Mouse (Mus musculus): ENCODE data around the gene 2310022A10Rik. TPM values are rescaled to one million over a fixed set of nuclear protein-coding genes. Genes with fewer than 3 reads are reported as not detected.

2310022A10Rik gene
- total and polyA plus RNA-seq, 3 experiments: 7.2 to 30.7 (median 7.8) TPM

- H3K4me1 ChIP-seq (ENCODE audit: control insufficient read depth in 1 of 2, insufficient read depth in 2 of 2): peaks cover 2 to 8% of the 10 kb centered on the region in 2 experiments; a peak in 1 of 4 replicates
- in situ Hi-C loops (cut with MboI; ENCODE audit: low pct_ligation_motif_present, low pct_unique_long_range_greater_than_20kb, low sequenced_read_pairs) (no loop called here), dilution Hi-C loops (cut with MboI; ENCODE audit: extremely low pct_ligation_motif_present, extremely low pct_unique_long_range_greater_than_20kb, low sequenced_read_pairs) (no loop called here)
- no peaks in the 10 kb centered on the region for H3K27me3 ChIP-seq (replicated peaks)
- peaks cover 13 to 46% of the 10 kb centered on the region in 2 experiments for H3K36me3 ChIP-seq (replicated peaks in 1 of 2; ENCODE audit: control insufficient read depth in 1 of 2, insufficient read depth in 1 of 2, low read length in 1 of 2)
- no peak overlapping the region for H3K27ac ChIP-seq (ENCODE audit: insufficient read depth, low read depth)
- H3K4me3 ChIP-seq (replicated peaks in 1 of 3; ENCODE audit: low read depth in 2 of 3, low read length in 2 of 3, poor library complexity in 1 of 3): no peak overlapping the region
- no peaks in the 10 kb centered on the region for H3K9me3 ChIP-seq (replicated peaks; ENCODE audit: low read length)
- no peak for DNase-seq (ENCODE audit: extremely low read depth)
- H3K4me2 ChIP-seq (ENCODE audit: insufficient read depth, low read depth, poor library complexity, severe bottlenecking): no peak overlapping the region
- H3K9ac ChIP-seq (ENCODE audit: insufficient read depth, low read depth): no peak overlapping the region
- no peaks in the 10 kb centered on the region for H3K79me2 ChIP-seq (replicated peaks; ENCODE audit: control insufficient read depth, extremely low read depth, insufficient read depth, poor library complexity, severe bottlenecking)
- TF ChIP-seq GABPA (IDR thresholded peaks at IDR 0.05; ENCODE audit: insufficient replicate concordance, low read depth, low read length): no peak
- no peak for TF ChIP-seq BHLHE40 (IDR thresholded peaks at IDR 0.05; ENCODE audit: low read depth, low read length)
- no peak for TF ChIP-seq UBTF (IDR thresholded peaks at IDR 0.05; ENCODE audit: low read depth, low read length)
- no peak for TF ChIP-seq SIN3A (IDR thresholded peaks at IDR 0.05; ENCODE audit: low read length)
- TF ChIP-seq MAX (IDR thresholded peaks at IDR 0.05; ENCODE audit: low read length): no peak
These were observed 15.0 kb upstream of the 2310022A10Rik start for GRCm38 (mm10) chr7:27537998-27538397.

GRCm38 (mm10) chr7:27538797-27539196, 14.2 kb upstream of the 2310022A10Rik start:
- Histone ChIP-seq H3K4me3 (replicated peaks in 1 of 3; ENCODE audit: low read depth in 2 of 3, low read length in 2 of 3, poor library complexity in 1 of 3) (no peak overlapping the region), H3K27me3 (replicated peaks) (no peaks in the 10 kb centered on the region), H3K4me2 (ENCODE audit: insufficient read depth, low read depth, poor library complexity, severe bottlenecking) (no peak overlapping the region), H3K79me2 (replicated peaks; ENCODE audit: control insufficient read depth, extremely low read depth, insufficient read depth, poor library complexity, severe bottlenecking) (no peaks in the 10 kb centered on the region), H3K27ac (ENCODE audit: insufficient read depth, low read depth) (no peak overlapping the region), H3K9me3 (replicated peaks; ENCODE audit: low read length) (no peaks in the 10 kb centered on the region), H3K36me3 (replicated peaks in 1 of 2; ENCODE audit: control insufficient read depth in 1 of 2, insufficient read depth in 1 of 2, low read length in 1 of 2) (peaks cover 10 to 42% of the 10 kb centered on the region in 2 experiments), H3K4me1 (ENCODE audit: control insufficient read depth in 1 of 2, insufficient read depth in 2 of 2) (peaks cover 2 to 8% of the 10 kb centered on the region in 2 experiments; a peak in 1 of 4 replicates), H3K9ac (ENCODE audit: insufficient read depth, low read depth) (no peak overlapping the region)
- in situ Hi-C loops (cut with MboI; ENCODE audit: low pct_ligation_motif_present, low pct_unique_long_range_greater_than_20kb, low sequenced_read_pairs) (no loop called here), dilution Hi-C loops (cut with MboI; ENCODE audit: extremely low pct_ligation_motif_present, extremely low pct_unique_long_range_greater_than_20kb, low sequenced_read_pairs) (no loop called here)
- no peak for TF ChIP-seq NELFE (IDR thresholded peaks at IDR 0.05; ENCODE audit: low read depth, low read length)
- TF ChIP-seq ZKSCAN1 (IDR thresholded peaks at IDR 0.05; ENCODE audit: borderline replicate concordance, low read depth, low read length): no peak
- no peak for TF ChIP-seq CHD2 (IDR thresholded peaks at IDR 0.05; ENCODE audit: low read length)
- TF ChIP-seq ETS1 (conservative IDR thresholded peaks at IDR 0.05; ENCODE audit: low read depth, low read length): no peak
- TF ChIP-seq JUND (conservative IDR thresholded peaks at IDR 0.05; ENCODE audit: low read depth, low read length): no peak
- TF ChIP-seq ZMIZ1 (IDR thresholded peaks at IDR 0.05; ENCODE audit: low read depth, low read length): no peak
- no peak for TF ChIP-seq POLR2A (IDR thresholded peaks at IDR 0.05; ENCODE audit: low read depth, low read length)
- no peak for TF ChIP-seq JUN (IDR thresholded peaks at IDR 0.05; ENCODE audit: insufficient read depth, low read depth, low read length)
- no peak for TF ChIP-seq NRF1 (IDR thresholded peaks at IDR 0.05; ENCODE audit: low read depth, low read length)
- no peak for DNase-seq (ENCODE audit: extremely low read depth)

DNA sequence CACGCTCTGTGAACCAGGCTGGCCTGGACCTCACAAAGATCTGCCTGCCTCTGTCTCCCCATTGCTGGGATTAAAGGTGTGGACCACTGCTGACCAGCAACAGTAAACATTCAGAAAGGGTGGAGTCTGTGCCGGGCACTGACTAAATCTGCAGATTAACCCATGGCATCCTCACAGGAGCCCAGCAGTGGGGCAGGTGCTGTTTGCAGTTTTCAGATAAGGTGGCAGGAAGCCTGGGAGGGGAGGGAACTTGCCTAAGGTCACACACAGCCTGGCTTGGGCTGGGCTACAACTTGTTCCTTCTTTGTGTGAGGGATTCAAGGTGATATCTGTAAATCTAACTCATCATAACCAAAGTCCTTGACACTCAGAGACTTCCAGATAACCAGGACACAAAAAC, 12.5 kb upstream of the 2310022A10Rik start:
- Histone ChIP-seq H3K4me3 (replicated peaks in 1 of 3; ENCODE audit: low read depth in 2 of 3, low read length in 2 of 3, poor library complexity in 1 of 3) (no peak overlapping the region), H3K27ac (ENCODE audit: insufficient read depth, low read depth) (no peak overlapping the region), H3K4me2 (ENCODE audit: insufficient read depth, low read depth, poor library complexity, severe bottlenecking) (no peak overlapping the region), H3K27me3 (replicated peaks) (no peaks in the 10 kb centered on the region), H3K9me3 (replicated peaks; ENCODE audit: low read length) (no peaks in the 10 kb centered on the region), H3K79me2 (replicated peaks; ENCODE audit: control insufficient read depth, extremely low read depth, insufficient read depth, poor library complexity, severe bottlenecking) (no peaks in the 10 kb centered on the region), H3K4me1 (ENCODE audit: control insufficient read depth in 1 of 2, insufficient read depth in 2 of 2) (peaks cover 0 to 17% of the 10 kb centered on the region in 2 experiments; a peak in 2 of 4 replicates), H3K9ac (ENCODE audit: insufficient read depth, low read depth) (no peak overlapping the region), H3K36me3 (replicated peaks in 1 of 2; ENCODE audit: control insufficient read depth in 1 of 2, insufficient read depth in 1 of 2, low read length in 1 of 2) (peaks cover 5 to 35% of the 10 kb centered on the region in 2 experiments)
- TF ChIP-seq NRF1 (IDR thresholded peaks at IDR 0.05; ENCODE audit: low read depth, low read length) (no peak), ELF1 (IDR thresholded peaks at IDR 0.05; ENCODE audit: low read depth, low read length) (no peak), IRF4 (IDR thresholded peaks at IDR 0.05; ENCODE audit: low read depth, low read length) (no peak), MXI1 (IDR thresholded peaks at IDR 0.05; ENCODE audit: low read depth, low read length) (no peak), ZC3H11A (IDR thresholded peaks at IDR 0.05; ENCODE audit: low read depth, low read length) (no peak), POLR2A (IDR thresholded peaks at IDR 0.05; ENCODE audit: low read depth, low read length) (no peak), PAX5 (IDR thresholded peaks at IDR 0.05; ENCODE audit: low read length) (no peak), ZNF384 (IDR thresholded peaks at IDR 0.05; ENCODE audit: low read depth, low read length) (no peak), CHD2 (IDR thresholded peaks at IDR 0.05; ENCODE audit: low read length) (no peak)
- dilution Hi-C loops (cut with MboI; ENCODE audit: extremely low pct_ligation_motif_present, extremely low pct_unique_long_range_greater_than_20kb, low sequenced_read_pairs): no loop called here
- DNase-seq (ENCODE audit: extremely low read depth): no peak
- in situ Hi-C loops (cut with MboI; ENCODE audit: low pct_ligation_motif_present, low pct_unique_long_range_greater_than_20kb, low sequenced_read_pairs): no loop called here

Measured in CH12.LX (cell line).